Mouse (Mus musculus): Measurements from ENCODE around the gene Ankzf1. TPM values are rescaled to one million over a fixed set of nuclear protein-coding genes. Genes with fewer than 3 reads are reported as not detected.
A peak's percentile ranks its signal among the peaks of the same experiment; 100 is the strongest.
"Not testable (repeated sequence)": the region's sequence is repeated elsewhere in the genome, so short reads cannot be mapped to it uniquely, and the experiment has no call there.

Ankzf1 gene
- polyA plus RNA-seq, 1 experiment from 2014 or later, result 24.6 TPM

- Histone ChIP-seq H3K9ac (ENCODE audit: low read length) (no peak overlapping the region), H3K27ac (ENCODE audit: low read length) (no peak overlapping the region), H3K36me3 (ENCODE audit: control insufficient read depth, insufficient read depth, low read length) (no peaks in the 10 kb centered on the region), H3K4me1 (replicated peaks; ENCODE audit: control insufficient read depth, insufficient read depth, low read length) (no peaks in the 10 kb centered on the region), H3K9me3 (ENCODE audit: control insufficient read depth, low read length) (no peaks in the 10 kb centered on the region), H3K4me3 (ENCODE audit: low read length) (no peak overlapping the region), H3K27me3 (ENCODE audit: control insufficient read depth, insufficient read depth, low read depth, low read length) (no peaks in the 10 kb centered on the region), H3K4me2 (ENCODE audit: low read depth, low read length) (no peak overlapping the region)
- no peak for ATAC-seq (ENCODE audit: low read depth)
- WGBS, result 89% methylated on average over 1 of the region's 1 CpGs
Observed at GRCm38 (mm10) chr1:75227653-75228052, 35.7 kb downstream of the Ankzf1 start.

GRCm38 (mm10) chr1:75229158-75229557 is 37.2 kb downstream of the Ankzf1 start:
- Histone ChIP-seq H3K27me3 (ENCODE audit: control insufficient read depth, insufficient read depth, low read depth, low read length) (no peaks in the 10 kb centered on the region), H3K4me3 (ENCODE audit: low read length) (no peak overlapping the region), H3K36me3 (ENCODE audit: control insufficient read depth, insufficient read depth, low read length) (no peaks in the 10 kb centered on the region), H3K9me3 (ENCODE audit: control insufficient read depth, low read length) (no peaks in the 10 kb centered on the region), H3K4me2 (ENCODE audit: low read depth, low read length) (no peak overlapping the region), H3K4me1 (replicated peaks; ENCODE audit: control insufficient read depth, insufficient read depth, low read length) (no peaks in the 10 kb centered on the region), H3K27ac (ENCODE audit: low read length) (no peak overlapping the region), H3K9ac (ENCODE audit: low read length) (no peak overlapping the region)
- no peak for ATAC-seq (ENCODE audit: low read depth)
- 58% methylated on average over 4 of the region's 4 CpGs for WGBS

- Histone ChIP-seq H3K9ac (ENCODE audit: low read length) (no peak overlapping the region), H3K9me3 (ENCODE audit: control insufficient read depth, low read length) (no peaks in the 10 kb centered on the region), H3K4me1 (replicated peaks; ENCODE audit: control insufficient read depth, insufficient read depth, low read length) (peaks cover 2% of the 10 kb centered on the region; the same call in 1 of the 2 replicates), H3K36me3 (ENCODE audit: control insufficient read depth, insufficient read depth, low read length) (no peaks in the 10 kb centered on the region), H3K4me3 (ENCODE audit: low read length) (no peak overlapping the region), H3K27ac (ENCODE audit: low read length) (no peak overlapping the region), H3K4me2 (ENCODE audit: low read depth, low read length) (no peak overlapping the region), H3K27me3 (ENCODE audit: control insufficient read depth, insufficient read depth, low read depth, low read length) (no peaks in the 10 kb centered on the region)
- 55% methylated on average over 7 of the region's 7 CpGs for WGBS
- no peak for ATAC-seq (ENCODE audit: low read depth)
Observed at GRCm38 (mm10) chr1:75230335-75230994, 38.5 kb downstream of the Ankzf1 start.

DNA sequence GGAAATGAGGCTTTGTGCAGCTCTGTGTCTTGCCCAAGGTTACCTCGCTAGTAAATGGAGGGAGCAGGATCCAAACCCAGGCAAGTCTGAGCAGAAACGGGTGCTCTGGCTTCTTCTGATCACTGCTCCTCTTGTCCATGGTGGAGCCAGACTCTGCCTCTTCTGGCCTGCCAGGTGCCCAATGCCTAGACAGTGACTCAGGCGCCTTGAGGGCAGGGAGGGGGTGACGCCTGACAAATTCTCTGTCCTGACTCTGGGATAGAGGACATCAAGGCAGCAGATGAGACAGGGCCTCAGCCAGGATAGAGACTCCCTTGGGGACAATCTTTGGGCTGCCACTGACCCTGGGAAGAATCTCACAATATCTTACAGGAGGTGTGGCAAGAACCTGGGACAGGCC is 39.3 kb downstream of the Ankzf1 start:
- Histone ChIP-seq H3K9me3 (ENCODE audit: control insufficient read depth, low read length) (no peaks in the 10 kb centered on the region), H3K27ac (ENCODE audit: low read length) (no peak overlapping the region), H3K36me3 (ENCODE audit: control insufficient read depth, insufficient read depth, low read length) (no peaks in the 10 kb centered on the region), H3K4me1 (replicated peaks; ENCODE audit: control insufficient read depth, insufficient read depth, low read length) (peaks cover 6% of the 10 kb centered on the region; the same call in 1 of the 2 replicates), H3K4me2 (ENCODE audit: low read depth, low read length) (no peak overlapping the region), H3K9ac (ENCODE audit: low read length) (no peak overlapping the region), H3K4me3 (ENCODE audit: low read length) (no peak overlapping the region), H3K27me3 (ENCODE audit: control insufficient read depth, insufficient read depth, low read depth, low read length) (no peaks in the 10 kb centered on the region)
- WGBS, result 80% methylated on average over 4 of the region's 4 CpGs
- ATAC-seq (ENCODE audit: low read depth), result no peak

- no peaks in the 10 kb centered on the region for H3K9me3 ChIP-seq (ENCODE audit: control insufficient read depth, low read length)
- ATAC-seq (ENCODE audit: low read depth), result no peak
- H3K4me2 ChIP-seq (ENCODE audit: low read depth, low read length), result no peak within 1 kb of the TSS
- no peaks in the 10 kb centered on the region for H3K36me3 ChIP-seq (ENCODE audit: control insufficient read depth, insufficient read depth, low read length)
- H3K27ac ChIP-seq (ENCODE audit: low read length), result no peak within 1 kb of the TSS
- WGBS, result 52% methylated on average over 5 of the region's 5 CpGs
- no peak within 1 kb of the TSS for H3K9ac ChIP-seq (ENCODE audit: low read length)
- peaks cover 6% of the 10 kb centered on the region; the same call in 1 of the 2 replicates for H3K4me1 ChIP-seq (replicated peaks; ENCODE audit: control insufficient read depth, insufficient read depth, low read length)
- H3K4me3 ChIP-seq (ENCODE audit: low read length), result no peak within 1 kb of the TSS
- H3K27me3 ChIP-seq (ENCODE audit: control insufficient read depth, insufficient read depth, low read depth, low read length), result no peaks in the 10 kb centered on the region
Observed at GRCm38 (mm10) chr1:75231664-75232152, 39.8 kb downstream of the Ankzf1 start, which contains the start of gene A630095N17Rik. Gene A630095N17Rik, minus strand, starts transcription at chr1:75232102.

DNA sequence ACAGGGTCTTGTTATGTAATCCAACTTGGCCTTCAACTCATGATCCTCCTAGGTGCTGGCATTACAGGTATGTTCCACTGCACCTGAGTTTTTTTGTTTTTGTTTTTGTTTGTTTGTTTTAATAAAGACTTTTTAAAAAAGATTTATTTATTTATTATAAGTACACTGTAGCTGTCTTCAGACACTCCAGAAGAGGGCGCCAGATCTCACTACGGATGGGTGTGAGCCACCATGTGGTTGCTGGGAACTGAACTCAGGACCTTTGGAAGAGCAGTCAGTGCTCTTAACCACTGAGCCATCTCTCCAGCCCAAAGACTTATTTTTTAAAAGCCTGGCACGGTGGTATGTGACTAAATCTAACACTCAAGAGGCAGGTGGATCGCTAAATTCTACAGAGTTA is 40.5 kb downstream of the Ankzf1 start:
- WGBS, result 61% methylated on average over 4 of the region's 4 CpGs
- not testable (repeated sequence) for H3K27me3 ChIP-seq (ENCODE audit: control insufficient read depth, insufficient read depth, low read depth, low read length); H3K36me3 ChIP-seq (ENCODE audit: control insufficient read depth, insufficient read depth, low read length); ATAC-seq (ENCODE audit: low read depth); H3K4me2 ChIP-seq (ENCODE audit: low read depth, low read length); H3K9me3 ChIP-seq (ENCODE audit: control insufficient read depth, low read length); H3K9ac ChIP-seq (ENCODE audit: low read length); H3K27ac ChIP-seq (ENCODE audit: low read length); H3K4me3 ChIP-seq (ENCODE audit: low read length)
- H3K4me1 ChIP-seq (replicated peaks; ENCODE audit: control insufficient read depth, insufficient read depth, low read length), result peaks cover 11% of the 10 kb centered on the region

DNA sequence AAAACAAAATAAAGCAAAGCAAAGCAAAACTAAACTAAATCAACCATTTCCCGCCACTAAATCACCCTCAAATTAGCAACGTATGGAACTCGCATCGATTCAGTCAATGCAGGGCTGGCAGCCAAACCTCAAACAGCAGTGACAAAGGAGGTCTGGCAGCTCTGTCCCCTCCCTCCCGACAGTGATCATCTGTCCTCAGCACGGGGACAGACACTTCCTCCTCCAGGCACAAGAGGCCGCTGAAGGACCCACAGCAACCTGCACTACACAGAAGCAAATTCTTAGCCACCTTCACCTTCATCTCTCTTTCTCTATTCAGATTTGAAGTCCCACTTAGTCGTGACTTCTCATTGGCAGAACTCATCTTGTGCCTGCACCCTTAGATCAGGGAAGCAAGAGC is 42.7 kb downstream of the Ankzf1 start:
- H3K4me1 ChIP-seq (replicated peaks; ENCODE audit: control insufficient read depth, insufficient read depth, low read length), result peaks cover 11% of the 10 kb centered on the region
- WGBS, result under 1% methylated on average over 8 of the region's 8 CpGs

DNA sequence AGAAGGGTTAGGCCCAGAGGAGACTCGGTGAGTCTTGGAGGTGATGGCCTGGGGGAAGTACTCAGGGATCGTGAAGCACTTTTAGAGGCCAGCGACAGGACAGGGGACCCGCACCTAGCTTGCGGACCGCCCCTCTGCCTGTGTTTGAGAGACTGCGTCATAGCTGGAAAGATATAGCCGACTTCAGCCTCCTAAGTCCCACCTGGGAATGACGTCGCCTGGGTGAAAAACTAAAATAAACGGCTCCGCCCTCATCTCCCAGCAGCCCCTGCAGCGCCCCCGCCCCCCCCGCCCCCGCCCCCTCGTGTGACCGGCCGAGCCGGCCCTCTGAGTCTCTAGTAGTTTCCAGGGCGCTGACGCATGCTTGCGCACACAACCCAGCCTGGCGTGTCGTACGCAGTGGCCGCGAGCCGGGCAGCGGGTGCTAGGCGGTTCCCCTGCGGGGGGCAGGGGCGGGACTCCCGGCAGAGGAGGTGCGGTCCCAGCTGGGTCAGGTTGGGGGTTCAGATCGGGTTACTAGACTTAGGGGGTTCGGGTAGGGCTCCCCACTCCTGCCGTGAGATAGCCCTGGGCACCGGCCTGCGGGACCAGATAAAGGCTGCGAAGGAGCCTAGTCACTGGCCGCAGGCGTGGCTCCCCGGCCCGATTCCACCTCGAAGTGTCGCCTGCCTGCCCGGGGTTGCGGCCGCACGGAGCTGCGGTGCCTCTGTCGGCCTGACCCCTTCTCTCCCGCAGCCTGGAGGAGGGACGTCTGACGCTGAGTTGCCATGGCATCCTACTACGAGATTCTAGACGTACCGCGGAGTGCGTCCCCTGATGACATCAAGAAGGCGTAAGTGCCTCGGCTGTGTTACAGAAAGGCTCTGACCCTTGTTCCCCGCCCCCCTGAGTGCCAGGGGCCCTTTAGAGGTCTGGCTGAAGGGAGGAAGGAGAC is 44.4 kb downstream of the Ankzf1 start, which contains the start of gene Dnajb2:
Gene Dnajb2, plus strand, starts transcription at position 290 of the 934 bp plus-strand sequence.
- whole genome bisulfite sequencing, result under 1% methylated on average over 63 of the region's 64 CpGs
- Histone ChIP-seq H3K9ac (ENCODE audit: low read length) (peak within 1 kb of the TSS; percentile 86), H3K27ac (ENCODE audit: low read length) (peak within 1 kb of the TSS; percentile 76), H3K4me3 (ENCODE audit: low read length) (peak within 1 kb of the TSS; percentile 63), H3K27me3 (ENCODE audit: control insufficient read depth, insufficient read depth, low read depth, low read length) (no peaks in the 10 kb centered on the region), H3K36me3 (ENCODE audit: control insufficient read depth, insufficient read depth, low read length) (no peaks in the 10 kb centered on the region), H3K4me2 (ENCODE audit: low read depth, low read length) (peak within 1 kb of the TSS; percentile 72), H3K4me1 (replicated peaks; ENCODE audit: control insufficient read depth, insufficient read depth, low read length) (peaks cover 11% of the 10 kb centered on the region), H3K9me3 (ENCODE audit: control insufficient read depth, low read length) (no peaks in the 10 kb centered on the region)
- peak; percentile 96 for ATAC-seq (ENCODE audit: low read depth)

More for the DNA sequence above, 42.7 kb downstream of the Ankzf1 start:
- H3K36me3 ChIP-seq (ENCODE audit: control insufficient read depth, insufficient read depth, low read length), result no peaks in the 10 kb centered on the region
- H3K9ac ChIP-seq (ENCODE audit: low read length), result no peak overlapping the region
- H3K27ac ChIP-seq (ENCODE audit: low read length), result no peak overlapping the region
- no peak overlapping the region for H3K4me3 ChIP-seq (ENCODE audit: low read length)
- ATAC-seq (ENCODE audit: low read depth), result peak; percentile 39; the same call in 1 of the 2 replicates
- no peaks in the 10 kb centered on the region for H3K9me3 ChIP-seq (ENCODE audit: control insufficient read depth, low read length)
- H3K27me3 ChIP-seq (ENCODE audit: control insufficient read depth, insufficient read depth, low read depth, low read length), result no peaks in the 10 kb centered on the region
- no peak overlapping the region for H3K4me2 ChIP-seq (ENCODE audit: low read depth, low read length)

DNA sequence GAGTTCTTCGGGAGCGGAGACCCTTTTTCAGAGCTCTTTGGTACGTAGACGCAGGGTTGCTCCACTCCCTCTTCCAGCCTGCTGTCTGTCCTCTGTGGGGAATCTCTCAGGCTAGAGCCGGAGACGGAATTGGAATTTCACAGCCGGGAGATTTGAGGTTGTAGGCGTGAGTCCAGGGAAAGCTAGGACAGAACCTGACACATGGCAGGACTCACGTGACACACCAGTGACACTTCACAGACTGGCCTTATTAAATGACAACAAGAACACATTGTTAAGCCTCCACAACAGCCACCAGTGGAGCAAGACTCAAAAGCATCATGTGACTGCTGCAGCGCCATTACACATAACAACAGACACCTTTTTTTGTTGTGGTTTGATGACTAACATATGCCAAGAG is 47.6 kb downstream of the Ankzf1 start:
- H3K9me3 ChIP-seq (ENCODE audit: control insufficient read depth, low read length), result no peaks in the 10 kb centered on the region
- peaks cover 11% of the 10 kb centered on the region for H3K4me1 ChIP-seq (replicated peaks; ENCODE audit: control insufficient read depth, insufficient read depth, low read length)
- 77% methylated on average over 10 of the region's 10 CpGs for WGBS
- H3K27ac ChIP-seq (ENCODE audit: low read length), result no peak overlapping the region
- no peak overlapping the region for H3K4me2 ChIP-seq (ENCODE audit: low read depth, low read length)
- H3K27me3 ChIP-seq (ENCODE audit: control insufficient read depth, insufficient read depth, low read depth, low read length), result no peaks in the 10 kb centered on the region
- peaks cover 3% of the 10 kb centered on the region; the same call in 1 of the 2 replicates for H3K36me3 ChIP-seq (ENCODE audit: control insufficient read depth, insufficient read depth, low read length)
- no peak overlapping the region for H3K4me3 ChIP-seq (ENCODE audit: low read length)
- no peak for ATAC-seq (ENCODE audit: low read depth)
- H3K9ac ChIP-seq (ENCODE audit: low read length), result no peak overlapping the region

All from lung, embryonic 16.5 days (tissue).